Mouse (Mus musculus): ENCODE data around the gene Dpp7. TPM values are rescaled to one million over a fixed set of nuclear protein-coding genes. Genes with fewer than 3 reads are reported as not detected.

Gene Dpp7
- polyA plus RNA-seq, 1 experiment from 2014 or later = 10.6 TPM

DNA sequence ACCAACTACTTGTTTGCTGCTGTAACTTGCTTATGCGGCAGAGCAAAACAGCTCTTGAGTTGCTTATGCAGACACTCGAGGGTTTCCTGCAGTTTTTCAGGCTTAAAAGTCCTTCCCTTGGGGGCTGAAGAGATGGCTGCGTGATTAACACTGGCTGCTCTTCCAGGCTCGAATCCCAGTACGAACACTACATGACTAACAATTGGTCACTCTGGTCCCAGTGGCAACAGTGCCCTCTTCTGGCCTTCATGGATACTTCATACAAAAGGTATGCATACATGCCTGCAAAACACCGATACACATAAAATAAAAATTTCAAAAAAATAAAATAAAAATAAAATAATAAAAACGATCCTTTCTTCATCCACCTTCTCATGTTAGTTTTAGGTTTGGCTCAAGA, 27.7 kb downstream of the Dpp7 start:
- no peak for ATAC-seq (replicated peaks; ENCODE audit: extremely low read depth, insufficient read depth, low FRiP score)
- Histone ChIP-seq H3K36me3 (ENCODE audit: control insufficient read depth, insufficient read depth) (no peaks in the 10 kb centered on the region), H3K4me1 (ENCODE audit: control insufficient read depth, insufficient read depth, low read length) (peaks cover 12% of the 10 kb centered on the region), H3K9me3 (replicated peaks; ENCODE audit: control insufficient read depth, low read length) (no peaks in the 10 kb centered on the region), H3K27ac (ENCODE audit: low read length) (no peak overlapping the region), H3K27me3 (ENCODE audit: control insufficient read depth, insufficient read depth, low read length) (no peaks in the 10 kb centered on the region; the same call in 1 of the 2 replicates), H3K4me2 (ENCODE audit: low read depth, low read length) (no peak overlapping the region), H3K4me3 (ENCODE audit: low read length) (no peak overlapping the region), H3K9ac (ENCODE audit: low read length) (no peak overlapping the region)
- 43% methylated on average over 7 of the region's 7 CpGs for WGBS

DNA sequence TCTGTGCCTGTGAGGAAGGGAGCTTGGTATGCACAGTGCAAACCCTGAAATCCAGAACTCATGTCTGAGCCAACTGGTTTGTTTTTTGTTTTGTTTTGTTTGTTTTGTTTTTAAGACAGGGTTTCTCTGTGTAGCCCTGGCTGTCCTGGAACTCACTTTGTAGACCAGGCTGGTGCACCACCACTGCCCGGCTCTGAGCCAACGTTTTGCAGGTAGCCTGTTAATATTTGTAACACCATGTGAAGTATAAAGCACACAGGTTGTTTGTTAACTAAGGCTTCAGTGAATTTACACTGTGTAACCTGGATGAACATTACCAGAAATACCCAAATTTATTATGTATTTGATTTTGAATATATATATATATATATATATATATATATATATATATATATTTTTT, 30.1 kb downstream of the Dpp7 start:
- H3K27me3 ChIP-seq (ENCODE audit: control insufficient read depth, insufficient read depth, low read length) = no peaks in the 10 kb centered on the region; the same call in 1 of the 2 replicates
- 80% methylated on average over 2 of the region's 2 CpGs for WGBS
- ATAC-seq (replicated peaks; ENCODE audit: extremely low read depth, insufficient read depth, low FRiP score) = no peak

DNA sequence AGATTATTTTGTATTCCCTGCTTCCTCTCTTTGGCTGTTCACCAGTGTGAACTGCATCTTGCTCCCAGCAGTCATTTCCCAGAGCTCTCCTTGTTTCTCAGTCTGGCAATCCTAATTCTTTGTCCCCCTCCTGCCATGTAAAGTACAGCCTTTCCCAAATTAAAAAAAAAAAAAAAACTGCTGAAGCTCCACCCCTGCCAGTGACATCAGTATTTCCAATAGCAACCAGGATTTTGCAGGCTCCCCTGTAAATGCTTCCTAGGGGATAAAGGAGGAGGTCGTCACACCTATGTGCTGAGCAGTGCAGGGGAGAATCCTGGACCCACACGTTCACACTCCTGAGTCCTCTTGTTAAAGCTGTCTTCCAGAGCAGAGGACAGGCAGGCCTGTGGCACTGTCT, 36.1 kb downstream of the Dpp7 start:
- H3K27ac ChIP-seq (ENCODE audit: low read length) = no peak overlapping the region
- H3K36me3 ChIP-seq (ENCODE audit: control insufficient read depth, insufficient read depth) = no peaks in the 10 kb centered on the region
- no peak overlapping the region for H3K4me3 ChIP-seq (ENCODE audit: low read length)
- peaks cover 36% of the 10 kb centered on the region for H3K27me3 ChIP-seq (ENCODE audit: control insufficient read depth, insufficient read depth, low read length)
- no peaks in the 10 kb centered on the region for H3K9me3 ChIP-seq (replicated peaks; ENCODE audit: control insufficient read depth, low read length)
- H3K4me1 ChIP-seq (ENCODE audit: control insufficient read depth, insufficient read depth, low read length) = no peaks in the 10 kb centered on the region
- WGBS = 38% methylated on average over 2 of the region's 2 CpGs
- H3K9ac ChIP-seq (ENCODE audit: low read length) = no peak overlapping the region
- H3K4me2 ChIP-seq (ENCODE audit: low read depth, low read length) = no peak overlapping the region
- ATAC-seq (replicated peaks; ENCODE audit: extremely low read depth, insufficient read depth, low FRiP score) = no peak

More for the DNA sequence above, 30.1 kb downstream of the Dpp7 start:
- Histone ChIP-seq H3K27ac (ENCODE audit: low read length) (no peak overlapping the region), H3K4me1 (ENCODE audit: control insufficient read depth, insufficient read depth, low read length) (peaks cover under 1% of the 10 kb centered on the region; the same call in 1 of the 2 replicates), H3K36me3 (ENCODE audit: control insufficient read depth, insufficient read depth) (no peaks in the 10 kb centered on the region), H3K4me3 (ENCODE audit: low read length) (no peak overlapping the region), H3K9ac (ENCODE audit: low read length) (no peak overlapping the region), H3K4me2 (ENCODE audit: low read depth, low read length) (no peak overlapping the region), H3K9me3 (replicated peaks; ENCODE audit: control insufficient read depth, low read length) (no peaks in the 10 kb centered on the region)

DNA sequence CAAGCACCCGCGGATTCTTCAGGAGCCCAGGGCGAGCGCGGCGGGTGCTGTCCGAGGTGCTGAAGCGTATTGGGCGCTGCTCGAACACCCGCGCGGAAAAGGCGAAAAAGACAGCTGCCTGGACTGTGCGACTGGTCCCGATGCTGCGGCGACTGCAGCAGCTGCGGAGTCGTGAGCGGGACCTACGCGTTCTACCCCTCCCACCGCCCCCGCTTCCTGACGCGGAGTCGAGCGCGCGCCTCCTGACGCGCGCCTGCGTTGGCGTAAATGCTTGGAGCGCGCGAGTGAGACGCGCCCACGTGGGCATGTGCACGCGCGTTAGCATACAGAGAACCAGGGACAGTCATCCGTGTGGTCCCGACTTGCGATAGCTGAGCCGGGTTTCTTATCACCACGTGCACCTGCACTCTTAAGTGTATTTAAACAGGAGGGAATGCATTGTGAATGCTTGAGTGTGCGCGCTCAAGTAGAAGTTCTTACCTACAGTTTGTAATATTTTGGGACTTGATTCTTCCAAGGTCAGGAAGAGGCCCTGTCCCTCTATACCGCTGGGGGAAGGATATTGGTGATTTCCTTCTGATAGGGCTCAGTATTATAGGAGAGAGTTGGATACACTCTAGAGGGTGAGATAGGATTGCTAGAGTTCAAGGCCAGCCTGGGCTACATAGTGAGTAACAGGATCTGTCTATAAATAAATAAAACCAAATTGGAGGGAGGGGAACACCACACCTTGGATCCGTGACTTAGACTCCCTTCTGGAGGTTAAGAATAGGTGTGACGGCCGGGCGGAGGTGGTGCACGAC, 37.0 kb downstream of the Dpp7 start, which contains the start of gene Grin1:
Gene Grin1, minus strand, starts transcription at position 217 of the 803 bp plus-strand sequence.
- no peak within 1 kb of the TSS for H3K27ac ChIP-seq (ENCODE audit: low read length)
- H3K27me3 ChIP-seq (ENCODE audit: control insufficient read depth, insufficient read depth, low read length) = peaks cover 36% of the 10 kb centered on the region
- no peak; the same call in 1 of the 2 replicates for ATAC-seq (replicated peaks; ENCODE audit: extremely low read depth, insufficient read depth, low FRiP score)
- no peak within 1 kb of the TSS for H3K9ac ChIP-seq (ENCODE audit: low read length)
- peak within 1 kb of the TSS; percentile 33 for H3K4me3 ChIP-seq (ENCODE audit: low read length)
- no peaks in the 10 kb centered on the region for H3K4me1 ChIP-seq (ENCODE audit: control insufficient read depth, insufficient read depth, low read length)
- WGBS = 9% methylated on average over 58 of the region's 58 CpGs
- H3K9me3 ChIP-seq (replicated peaks; ENCODE audit: control insufficient read depth, low read length) = no peaks in the 10 kb centered on the region
- peak within 1 kb of the TSS; percentile 57 for H3K4me2 ChIP-seq (ENCODE audit: low read depth, low read length)
- H3K36me3 ChIP-seq (ENCODE audit: control insufficient read depth, insufficient read depth) = no peaks in the 10 kb centered on the region

DNA sequence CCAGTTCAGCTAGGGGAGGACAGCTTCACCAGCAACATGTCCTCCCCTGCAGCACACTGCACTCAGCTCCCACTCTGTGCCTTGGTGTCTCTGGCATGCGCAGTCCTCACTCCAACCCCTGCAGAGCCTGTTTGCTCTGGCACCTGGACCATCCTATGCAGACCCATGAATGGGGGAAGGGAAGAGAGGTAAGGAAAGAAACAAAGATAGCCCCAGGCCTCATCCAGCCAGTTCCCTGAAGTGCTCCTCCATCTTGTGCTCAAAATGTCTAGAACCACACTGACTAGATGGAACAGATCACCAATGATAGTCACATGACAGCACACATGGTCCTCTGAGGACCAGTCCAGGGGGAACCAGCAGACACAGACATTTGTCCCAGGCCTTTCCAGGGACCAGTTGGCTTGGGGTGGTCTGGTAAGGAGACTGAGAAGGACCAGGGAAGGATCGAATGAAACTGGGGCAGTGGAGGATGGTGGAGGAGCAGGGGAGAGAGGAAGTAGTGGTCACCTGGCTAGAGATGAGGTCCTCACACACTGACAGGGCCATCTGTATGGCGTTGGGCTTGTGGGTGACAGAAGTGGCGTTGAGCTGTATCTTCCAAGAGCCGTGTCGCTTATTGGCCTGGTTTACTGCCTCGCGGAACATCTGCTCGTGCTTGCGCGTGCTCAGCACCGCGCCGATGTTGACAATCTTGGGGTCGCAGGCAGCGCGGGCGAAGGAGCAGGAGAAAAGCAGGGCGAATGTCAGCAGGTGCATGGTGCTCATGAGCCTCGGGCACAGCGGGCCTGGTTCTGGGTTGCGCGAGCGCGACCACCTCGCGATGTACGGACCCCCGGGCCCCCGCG, 37.8 kb downstream of the Dpp7 start:
- no peaks in the 10 kb centered on the region for H3K9me3 ChIP-seq (replicated peaks; ENCODE audit: control insufficient read depth, low read length)
- 7% methylated on average over 31 of the region's 31 CpGs for WGBS
- peak overlapping the region; percentile 33 for H3K4me3 ChIP-seq (ENCODE audit: low read length)
- H3K4me2 ChIP-seq (ENCODE audit: low read depth, low read length) = peak overlapping the region; percentile 57
- no peak overlapping the region for H3K9ac ChIP-seq (ENCODE audit: low read length)
- H3K4me1 ChIP-seq (ENCODE audit: control insufficient read depth, insufficient read depth, low read length) = no peaks in the 10 kb centered on the region
- H3K27me3 ChIP-seq (ENCODE audit: control insufficient read depth, insufficient read depth, low read length) = peaks cover 41% of the 10 kb centered on the region
- no peak for ATAC-seq (replicated peaks; ENCODE audit: extremely low read depth, insufficient read depth, low FRiP score)
- no peak overlapping the region for H3K27ac ChIP-seq (ENCODE audit: low read length)
- H3K36me3 ChIP-seq (ENCODE audit: control insufficient read depth, insufficient read depth) = no peaks in the 10 kb centered on the region

DNA sequence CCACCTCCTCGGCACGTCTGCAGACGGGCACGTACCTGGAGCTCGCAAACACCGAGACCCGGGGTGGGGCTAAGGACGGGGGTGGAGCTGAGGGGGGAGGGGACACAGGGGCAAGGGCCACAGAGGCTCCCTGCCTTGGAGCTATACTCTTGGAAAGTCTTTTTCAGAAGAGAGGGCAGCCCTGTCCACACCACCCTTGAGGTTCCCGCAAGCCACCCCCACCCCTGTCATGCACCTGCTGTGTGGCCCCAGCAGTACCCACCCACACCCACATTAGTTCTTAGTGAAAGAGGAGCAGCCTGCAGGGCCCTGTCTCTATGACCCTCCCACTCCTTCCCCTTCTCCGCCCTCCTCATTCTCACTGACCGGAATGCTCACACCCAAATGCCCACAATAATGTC, 44.7 kb downstream of the Dpp7 start:
- Histone ChIP-seq H3K9me3 (replicated peaks; ENCODE audit: control insufficient read depth, low read length) (no peaks in the 10 kb centered on the region), H3K4me3 (ENCODE audit: low read length) (no peak overlapping the region), H3K4me2 (ENCODE audit: low read depth, low read length) (no peak overlapping the region), H3K9ac (ENCODE audit: low read length) (no peak overlapping the region), H3K4me1 (ENCODE audit: control insufficient read depth, insufficient read depth, low read length) (no peaks in the 10 kb centered on the region), H3K36me3 (ENCODE audit: control insufficient read depth, insufficient read depth) (no peaks in the 10 kb centered on the region), H3K27me3 (ENCODE audit: control insufficient read depth, insufficient read depth, low read length) (peaks cover 58% of the 10 kb centered on the region), H3K27ac (ENCODE audit: low read length) (no peak overlapping the region)
- ATAC-seq (replicated peaks; ENCODE audit: extremely low read depth, insufficient read depth, low FRiP score) = no peak
- WGBS = 4% methylated on average over 11 of the region's 11 CpGs

DNA sequence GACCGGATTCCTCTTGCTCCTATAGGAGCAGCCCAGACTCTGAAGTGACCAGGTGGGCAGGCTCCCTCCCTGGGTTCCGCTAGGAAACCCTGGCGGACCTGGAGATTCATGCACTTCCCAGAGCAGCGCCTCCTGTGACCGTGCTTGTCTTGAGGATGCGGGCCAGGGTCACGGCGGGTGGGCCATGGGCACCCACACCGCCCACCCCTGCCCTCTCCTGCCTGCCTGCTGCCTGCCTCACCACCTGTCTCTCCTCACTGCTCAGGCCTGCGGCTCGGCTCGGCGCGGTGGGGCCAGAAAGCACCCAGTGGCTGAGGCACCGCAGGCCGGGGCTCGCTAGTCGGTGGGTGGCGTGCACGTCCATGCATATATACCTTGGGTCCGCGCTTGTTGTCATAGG, 45.2 kb downstream of the Dpp7 start:
- Histone ChIP-seq H3K27ac (ENCODE audit: low read length) (no peak overlapping the region), H3K9me3 (replicated peaks; ENCODE audit: control insufficient read depth, low read length) (no peaks in the 10 kb centered on the region), H3K27me3 (ENCODE audit: control insufficient read depth, insufficient read depth, low read length) (peaks cover 60% of the 10 kb centered on the region), H3K4me3 (ENCODE audit: low read length) (no peak overlapping the region), H3K36me3 (ENCODE audit: control insufficient read depth, insufficient read depth) (no peaks in the 10 kb centered on the region), H3K4me2 (ENCODE audit: low read depth, low read length) (no peak overlapping the region), H3K9ac (ENCODE audit: low read length) (no peak overlapping the region), H3K4me1 (ENCODE audit: control insufficient read depth, insufficient read depth, low read length) (no peaks in the 10 kb centered on the region)
- no peak for ATAC-seq (replicated peaks; ENCODE audit: extremely low read depth, insufficient read depth, low FRiP score)
- WGBS = 2% methylated on average over 22 of the region's 22 CpGs

DNA sequence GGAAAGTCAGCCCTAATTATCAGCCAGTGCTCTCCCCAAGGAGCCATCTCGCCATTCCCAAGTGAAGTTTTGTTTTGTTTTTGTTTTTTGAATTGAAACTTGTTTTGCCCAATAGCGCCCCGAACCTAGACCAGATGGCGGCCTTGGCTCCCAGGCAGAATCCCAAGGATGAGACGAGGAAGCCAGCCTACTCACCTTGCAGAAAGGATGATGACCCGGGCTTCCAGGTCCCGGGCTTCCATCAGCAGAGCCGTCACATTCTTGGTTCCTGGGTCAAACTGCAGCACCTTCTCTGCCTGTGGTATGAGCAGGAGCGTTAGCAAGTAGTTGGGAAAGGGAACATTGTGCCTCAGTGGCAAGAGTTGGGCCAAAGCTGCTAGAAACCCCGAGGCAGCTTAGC, 46.0 kb downstream of the Dpp7 start:
- WGBS = 48% methylated on average over 10 of the region's 10 CpGs
- Histone ChIP-seq H3K9me3 (replicated peaks; ENCODE audit: control insufficient read depth, low read length) (no peaks in the 10 kb centered on the region), H3K4me3 (ENCODE audit: low read length) (no peak overlapping the region), H3K4me2 (ENCODE audit: low read depth, low read length) (no peak overlapping the region), H3K27me3 (ENCODE audit: control insufficient read depth, insufficient read depth, low read length) (peaks cover 68% of the 10 kb centered on the region), H3K4me1 (ENCODE audit: control insufficient read depth, insufficient read depth, low read length) (no peaks in the 10 kb centered on the region), H3K27ac (ENCODE audit: low read length) (no peak overlapping the region), H3K36me3 (ENCODE audit: control insufficient read depth, insufficient read depth) (no peaks in the 10 kb centered on the region), H3K9ac (ENCODE audit: low read length) (no peak overlapping the region)
- no peak for ATAC-seq (replicated peaks; ENCODE audit: extremely low read depth, insufficient read depth, low FRiP score)

Measured in heart, embryonic 16.5 days (tissue).